Mouse (Mus musculus) spleen, adult 2 months (tissue): ENCODE results near the gene Slc47a1. TPM values are rescaled to one million over a fixed set of nuclear protein-coding genes. Genes with fewer than 3 reads are reported as not detected.

Experiments
- DNase-seq, 2 experiments: peaks; one replicate each; pipeline versions ENCODE4 v3.0.0 to v3.0.0-alpha.2; 2012 to 2021; ENCODE audit warnings: low spot score in 2 of 2, low read depth in 1 of 2
- H3K27ac ChIP-seq: fragments of 200-500 bp; 2 replicates; pipeline ENCODE4 v1.5.1; 2012; ENCODE audit warnings: low read length, inconsistent platforms; ENCODE audit not compliant: insufficient read depth
- H3K27me3 ChIP-seq: fragments of 200-500 bp; 2 replicates; pipeline ENCODE4 v1.6.1; 2012; ENCODE audit warnings: mild to moderate bottlenecking, moderate library complexity, low read length, inconsistent platforms; ENCODE audit not compliant: control insufficient read depth, insufficient read depth
- H3K36me3 ChIP-seq: fragments of 200-500 bp; 2 replicates; pipeline ENCODE4 v1.6.1; 2012; ENCODE audit warnings: mild to moderate bottlenecking, low read length, inconsistent platforms; ENCODE audit not compliant: control insufficient read depth, insufficient read depth
- H3K4me1 ChIP-seq: fragments of 200-500 bp; 2 replicates; pipeline ENCODE4 v1.6.1; 2011; ENCODE audit warnings: inconsistent platforms; ENCODE audit not compliant: control insufficient read depth, insufficient read depth, insufficient read length
- H3K4me3 ChIP-seq: fragments of 200-500 bp; 2 replicates; pipeline ENCODE4 v1.5.1; 2011; ENCODE audit warnings: mild to moderate bottlenecking, inconsistent platforms; ENCODE audit not compliant: insufficient read depth, insufficient read length; ENCODE audit errors: extremely low read depth
- CTCF ChIP-seq: fragments of 200-500 bp; IDR thresholded peaks from 2 replicates; pipeline ENCODE4 v1.5.1; 2011; ENCODE audit warnings: mild to moderate bottlenecking, inconsistent platforms; ENCODE audit not compliant: insufficient read depth, insufficient read length, insufficient replicate concordance; ENCODE audit errors: extremely low read depth
- POLR2A ChIP-seq: fragments of 200-500 bp; IDR thresholded peaks from 2 replicates; pipeline ENCODE4 v1.6.1; 2011; ENCODE audit warnings: low read depth, low read length, inconsistent platforms
- WGBS: fragments of 180-500 bp; shearing (Covaris S2); methylation state at CpG from one replicate; pipeline ENCODE4 v1.1.7; 2018; 5-methylcytosine and 5-hydroxymethylcytosine counted together
- polyA plus RNA-seq: library from polyadenylated mRNA; depleted of rRNA; stranded (reverse); fragments of >200 nt; gene quantifications from 2 replicates; pipeline ENCODE4 v1.2.3, GENCODE M21; 2012

The Slc47a1 gene
- polyA plus RNA-seq, 1 experiment = 0.09 TPM

DNA sequence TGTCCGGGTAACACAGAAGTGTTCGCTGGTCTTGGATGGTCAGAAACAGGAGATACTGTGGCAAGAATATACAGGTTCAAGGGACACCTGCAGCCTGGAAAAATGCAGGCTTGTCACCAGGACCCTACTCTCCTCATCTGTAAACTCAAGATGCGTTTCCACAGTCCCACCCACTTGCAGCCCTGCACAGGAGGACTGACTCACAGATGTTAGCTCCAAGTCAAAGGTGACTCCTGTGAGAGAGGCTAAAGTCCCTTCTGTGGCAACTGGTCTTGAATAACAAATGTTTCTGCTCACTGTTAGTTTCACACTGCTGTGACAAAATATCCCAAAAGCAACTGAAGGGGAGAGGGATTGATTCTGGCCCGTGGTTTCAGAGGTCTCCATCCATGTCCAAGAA lies 506 bp upstream of the Slc47a1 start:
- no peak for DNase-seq
- no peak overlapping the region for H3K4me3 ChIP-seq
- no peaks in the 10 kb centered on the region for H3K36me3 ChIP-seq
- no peaks in the 10 kb centered on the region for H3K27me3 ChIP-seq
- no peak overlapping the region for H3K27ac ChIP-seq
- H3K4me1 ChIP-seq = no peaks in the 10 kb centered on the region
- TF ChIP-seq POLR2A = no peak
- TF ChIP-seq CTCF = no peak
- 64% methylated on average over 4 of the region's 4 CpGs for WGBS

DNA sequence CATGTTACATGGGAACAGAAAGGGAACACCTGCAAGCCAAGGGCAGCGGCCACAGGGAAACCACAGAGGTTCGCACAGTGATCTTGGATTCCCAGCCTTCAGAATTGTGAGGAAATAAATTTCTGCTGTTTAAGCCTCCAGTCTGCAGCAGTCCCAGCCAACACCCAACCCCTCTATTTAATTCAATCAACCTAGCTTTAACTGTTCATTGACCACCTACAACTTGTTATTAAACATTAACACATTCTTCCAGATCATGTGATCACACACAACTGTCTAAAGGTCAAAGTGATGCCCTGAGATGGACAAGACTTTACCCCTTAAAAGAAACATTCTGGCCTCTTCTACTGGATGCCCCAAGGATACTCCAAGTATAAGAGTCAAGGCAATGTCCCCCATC lies 9.5 kb downstream of the Slc47a1 start:
- Histone ChIP-seq H3K27me3 (no peaks in the 10 kb centered on the region), H3K4me1 (no peaks in the 10 kb centered on the region), H3K36me3 (no peaks in the 10 kb centered on the region), H3K4me3 (no peak overlapping the region), H3K27ac (no peak overlapping the region)
- TF ChIP-seq POLR2A (no peak), CTCF (no peak)
- WGBS = 92% methylated on average over 2 of the region's 2 CpGs
- DNase-seq = no peak

DNA sequence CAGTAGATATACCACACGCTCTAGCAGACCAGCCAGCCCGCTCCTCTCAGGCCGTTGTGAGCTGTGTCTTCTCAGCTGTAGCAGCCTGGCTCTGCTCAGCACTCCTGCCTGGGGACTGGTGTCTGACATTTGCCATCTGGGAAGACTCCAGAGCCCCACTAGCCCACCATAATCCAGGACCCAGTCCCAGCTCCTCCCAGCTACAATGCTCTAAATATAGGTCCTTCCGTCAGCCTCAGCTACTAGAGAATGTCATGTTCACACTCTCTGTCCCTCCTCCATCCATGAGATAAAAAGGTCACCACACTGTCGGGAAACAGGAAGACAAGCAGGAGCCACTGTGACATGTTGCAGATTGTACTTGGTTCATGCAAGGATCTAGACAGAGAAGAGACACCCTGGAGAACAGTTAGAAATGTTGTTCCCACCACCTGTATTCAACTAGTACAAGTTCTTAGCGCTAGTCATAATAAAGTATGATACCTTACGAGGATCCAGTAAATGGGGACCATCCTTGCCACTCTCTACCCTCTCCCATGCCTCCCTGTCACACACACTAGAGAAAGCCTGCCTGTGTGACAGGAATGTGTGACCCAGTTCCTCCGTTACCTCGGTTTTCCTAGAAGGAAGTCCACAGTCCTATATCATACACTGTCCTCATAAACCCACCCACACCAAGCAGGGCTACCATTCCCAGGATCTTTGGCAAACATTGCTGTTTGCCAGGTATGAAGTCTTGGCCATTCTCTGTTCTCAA lies 11.4 kb downstream of the Slc47a1 start:
- Histone ChIP-seq H3K36me3 (no peaks in the 10 kb centered on the region), H3K27me3 (no peaks in the 10 kb centered on the region), H3K4me3 (no peak overlapping the region), H3K4me1 (no peaks in the 10 kb centered on the region), H3K27ac (no peak overlapping the region)
- TF ChIP-seq CTCF (no peak), POLR2A (no peak)
- no peak for DNase-seq
- 70% methylated on average over 9 of the region's 9 CpGs for WGBS

DNA sequence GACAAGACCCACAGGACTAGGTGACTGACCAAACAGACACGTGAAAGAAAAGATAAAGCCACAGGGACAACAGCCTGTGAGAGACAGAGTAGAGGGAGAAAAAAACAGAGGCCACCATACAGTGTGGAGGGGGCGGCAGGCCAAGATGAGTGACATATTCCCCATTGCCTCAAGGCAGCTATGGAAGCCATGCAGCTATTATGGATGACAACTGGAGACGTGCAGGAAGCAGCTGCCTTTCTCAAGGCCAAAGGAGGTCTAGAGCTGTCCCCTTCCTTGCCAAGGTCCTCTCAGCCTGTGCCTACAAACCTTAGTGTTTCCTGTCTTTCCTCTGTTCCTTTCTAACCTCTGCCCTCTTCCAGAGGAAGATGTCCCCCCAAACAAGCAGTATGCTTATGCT lies 12.2 kb downstream of the Slc47a1 start:
- WGBS = 80% methylated on average over 3 of the region's 3 CpGs
- TF ChIP-seq CTCF (no peak), POLR2A (no peak)
- H3K4me1 ChIP-seq = no peaks in the 10 kb centered on the region
- no peak for DNase-seq
- H3K36me3 ChIP-seq = no peaks in the 10 kb centered on the region
- no peak overlapping the region for H3K27ac ChIP-seq
- no peak overlapping the region for H3K4me3 ChIP-seq
- no peaks in the 10 kb centered on the region for H3K27me3 ChIP-seq

DNA sequence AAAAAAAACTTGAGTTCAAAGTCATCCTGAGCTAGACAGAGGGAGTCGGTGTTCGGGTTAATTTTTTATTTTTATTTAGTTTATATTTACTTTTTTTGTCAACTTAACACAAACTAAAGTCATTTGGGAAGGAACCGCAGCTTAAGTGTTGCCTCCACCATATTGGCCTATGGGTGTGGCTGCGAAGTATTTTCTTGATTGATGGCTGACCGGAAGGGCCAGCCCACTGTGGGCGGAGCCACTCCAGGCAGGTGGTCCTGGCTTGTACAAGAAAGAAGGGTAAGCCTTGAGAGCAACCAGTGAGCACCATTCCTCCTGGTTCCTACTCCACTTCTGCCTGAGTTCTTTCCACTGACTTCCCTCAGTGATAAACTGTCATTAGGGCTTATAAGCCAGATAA lies 14.0 kb downstream of the Slc47a1 start:
- Histone ChIP-seq H3K4me1 (no peaks in the 10 kb centered on the region), H3K36me3 (no peaks in the 10 kb centered on the region), H3K27me3 (no peaks in the 10 kb centered on the region), H3K4me3 (no peak overlapping the region), H3K27ac (no peak overlapping the region)
- no peak for DNase-seq
- WGBS = 87% methylated on average over 6 of the region's 6 CpGs
- TF ChIP-seq CTCF = no peak
- TF ChIP-seq POLR2A = no peak

DNA sequence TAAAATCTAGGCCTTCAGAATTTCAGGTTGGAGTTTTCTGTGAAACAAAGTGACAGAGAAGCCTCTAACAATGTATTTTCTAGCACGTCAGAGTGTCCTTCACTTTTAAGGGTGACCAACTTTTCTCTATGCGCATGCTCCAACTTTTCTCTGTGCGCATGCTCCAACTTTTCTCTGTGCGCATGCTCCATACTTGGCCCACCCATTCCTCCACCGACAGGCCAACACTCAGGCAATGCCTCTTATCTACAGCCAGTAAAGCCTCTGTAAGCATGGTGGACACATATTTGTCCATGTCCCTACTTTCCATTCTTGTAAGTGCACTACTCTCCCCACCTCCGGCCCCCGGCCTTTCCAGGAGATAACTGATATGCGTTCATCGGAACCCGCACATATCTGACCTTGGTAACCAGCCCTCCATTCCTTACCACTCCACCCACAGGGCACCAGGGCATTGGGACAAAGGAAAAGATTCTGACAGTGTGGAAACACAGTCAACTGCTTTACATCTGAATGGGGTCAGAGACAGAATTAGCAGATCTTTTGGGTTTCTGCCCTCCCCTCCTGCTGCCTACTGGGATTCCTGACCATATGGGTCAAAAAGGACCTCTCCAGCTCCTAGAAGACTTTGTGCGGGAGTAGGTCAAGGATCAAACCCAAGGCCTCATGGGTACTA lies 16.5 kb downstream of the Slc47a1 start:
- Histone ChIP-seq H3K27ac (no peak overlapping the region), H3K27me3 (no peaks in the 10 kb centered on the region), H3K36me3 (no peaks in the 10 kb centered on the region), H3K4me1 (no peaks in the 10 kb centered on the region), H3K4me3 (no peak overlapping the region)
- DNase-seq = no peak
- no peak for TF ChIP-seq POLR2A
- no peak for TF ChIP-seq CTCF
- WGBS = 92% methylated on average over 11 of the region's 11 CpGs

DNA sequence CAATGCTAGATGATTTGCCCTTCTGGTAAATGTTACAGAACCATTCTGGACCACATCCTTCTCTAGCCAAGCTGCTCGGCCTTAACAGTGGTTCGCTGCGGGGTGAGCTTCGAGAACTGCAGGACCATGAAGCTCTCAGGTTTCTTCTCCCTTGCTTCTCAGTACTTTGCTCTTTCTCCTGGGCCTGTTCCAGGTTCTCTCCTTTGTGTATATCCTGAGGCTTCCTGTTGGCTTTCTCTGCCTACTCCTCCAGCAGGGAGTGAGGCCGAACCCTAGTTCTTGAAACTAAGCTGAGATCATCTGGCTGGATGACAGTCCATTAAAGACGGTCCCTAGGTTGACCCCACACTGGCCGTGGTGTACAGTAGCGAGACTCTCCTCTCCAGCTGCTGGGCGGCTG lies 21.5 kb downstream of the Slc47a1 start:
- 84% methylated on average over 9 of the region's 9 CpGs for WGBS
- Histone ChIP-seq H3K4me1 (no peaks in the 10 kb centered on the region), H3K27me3 (no peaks in the 10 kb centered on the region), H3K4me3 (no peak overlapping the region), H3K36me3 (no peaks in the 10 kb centered on the region), H3K27ac (no peak overlapping the region)
- DNase-seq = no peak
- TF ChIP-seq POLR2A (no peak), CTCF (no peak)
